Mouse (Mus musculus): ENCODE data around the gene Tgfbr3. TPM values are rescaled to one million over a fixed set of nuclear protein-coding genes. Genes with fewer than 3 reads are reported as not detected.

Tgfbr3 gene
- polyA plus RNA-seq, 1 experiment from 2014 or later = 14.9 TPM

- no peak for ATAC-seq
- H3K9me3 ChIP-seq (ENCODE audit: control insufficient read depth, low read length) = no peaks in the 10 kb centered on the region
- WGBS = 63% methylated on average over 9 of the region's 9 CpGs
- H3K27ac ChIP-seq (ENCODE audit: low read length) = no peak overlapping the region
- no peaks in the 10 kb centered on the region for H3K36me3 ChIP-seq (ENCODE audit: control insufficient read depth, insufficient read depth, low read length)
- peaks cover 5% of the 10 kb centered on the region for H3K4me1 ChIP-seq (ENCODE audit: control insufficient read depth, insufficient read depth, low read length)
- H3K27me3 ChIP-seq (replicated peaks; ENCODE audit: control insufficient read depth, insufficient read depth, low read length) = no peaks in the 10 kb centered on the region
- no peak overlapping the region for H3K9ac ChIP-seq (ENCODE audit: low read depth, low read length)
- H3K4me3 ChIP-seq (ENCODE audit: low read length) = no peak overlapping the region
- no peak overlapping the region for H3K4me2 ChIP-seq (ENCODE audit: low read depth, low read length)
These were observed 145.1 kb downstream of the Tgfbr3 start for GRCm38 (mm10) chr5:107144263-107144843.

- no peaks in the 10 kb centered on the region for H3K27me3 ChIP-seq (replicated peaks; ENCODE audit: control insufficient read depth, insufficient read depth, low read length)
- H3K4me2 ChIP-seq (ENCODE audit: low read depth, low read length) = no peak overlapping the region
- H3K4me3 ChIP-seq (ENCODE audit: low read length) = no peak overlapping the region
- H3K9ac ChIP-seq (ENCODE audit: low read depth, low read length) = no peak overlapping the region
- no peaks in the 10 kb centered on the region for H3K9me3 ChIP-seq (ENCODE audit: control insufficient read depth, low read length)
- ATAC-seq = no peak
- no peak overlapping the region for H3K27ac ChIP-seq (ENCODE audit: low read length)
- peaks cover 5% of the 10 kb centered on the region for H3K4me1 ChIP-seq (ENCODE audit: control insufficient read depth, insufficient read depth, low read length)
- WGBS = 85% methylated on average over 5 of the region's 5 CpGs
- no peaks in the 10 kb centered on the region for H3K36me3 ChIP-seq (ENCODE audit: control insufficient read depth, insufficient read depth, low read length)
These were observed 146.0 kb downstream of the Tgfbr3 start for GRCm38 (mm10) chr5:107143406-107143805.

GRCm38 (mm10) chr5:107142791-107143190 is 146.6 kb downstream of the Tgfbr3 start:
- Histone ChIP-seq H3K4me3 (ENCODE audit: low read length) (no peak overlapping the region), H3K27me3 (replicated peaks; ENCODE audit: control insufficient read depth, insufficient read depth, low read length) (no peaks in the 10 kb centered on the region), H3K9me3 (ENCODE audit: control insufficient read depth, low read length) (no peaks in the 10 kb centered on the region), H3K36me3 (ENCODE audit: control insufficient read depth, insufficient read depth, low read length) (no peaks in the 10 kb centered on the region), H3K4me1 (ENCODE audit: control insufficient read depth, insufficient read depth, low read length) (no peaks in the 10 kb centered on the region), H3K27ac (ENCODE audit: low read length) (no peak overlapping the region), H3K9ac (ENCODE audit: low read depth, low read length) (no peak overlapping the region), H3K4me2 (ENCODE audit: low read depth, low read length) (no peak overlapping the region)
- 83% methylated on average over 5 of the region's 5 CpGs for WGBS
- no peak for ATAC-seq

GRCm38 (mm10) chr5:107141375-107141774 is 148.1 kb downstream of the Tgfbr3 start:
- H3K27me3 ChIP-seq (replicated peaks; ENCODE audit: control insufficient read depth, insufficient read depth, low read length) = no peaks in the 10 kb centered on the region
- WGBS = 84% methylated on average over 5 of the region's 5 CpGs
- no peak overlapping the region for H3K4me2 ChIP-seq (ENCODE audit: low read depth, low read length)
- H3K4me1 ChIP-seq (ENCODE audit: control insufficient read depth, insufficient read depth, low read length) = no peaks in the 10 kb centered on the region
- no peak overlapping the region for H3K4me3 ChIP-seq (ENCODE audit: low read length)
- H3K9me3 ChIP-seq (ENCODE audit: control insufficient read depth, low read length) = no peaks in the 10 kb centered on the region
- H3K9ac ChIP-seq (ENCODE audit: low read depth, low read length) = no peak overlapping the region
- H3K36me3 ChIP-seq (ENCODE audit: control insufficient read depth, insufficient read depth, low read length) = no peaks in the 10 kb centered on the region
- ATAC-seq = no peak
- no peak overlapping the region for H3K27ac ChIP-seq (ENCODE audit: low read length)

GRCm38 (mm10) chr5:107139800-107140651 is 149.4 kb downstream of the Tgfbr3 start:
- H3K4me2 ChIP-seq (ENCODE audit: low read depth, low read length) = no peak overlapping the region
- no peaks in the 10 kb centered on the region for H3K9me3 ChIP-seq (ENCODE audit: control insufficient read depth, low read length)
- no peak overlapping the region for H3K27ac ChIP-seq (ENCODE audit: low read length)
- no peak for ATAC-seq
- H3K27me3 ChIP-seq (replicated peaks; ENCODE audit: control insufficient read depth, insufficient read depth, low read length) = no peaks in the 10 kb centered on the region
- no peaks in the 10 kb centered on the region for H3K4me1 ChIP-seq (ENCODE audit: control insufficient read depth, insufficient read depth, low read length)
- H3K4me3 ChIP-seq (ENCODE audit: low read length) = no peak overlapping the region
- 77% methylated on average over 11 of the region's 11 CpGs for WGBS
- H3K36me3 ChIP-seq (ENCODE audit: control insufficient read depth, insufficient read depth, low read length) = no peaks in the 10 kb centered on the region
- no peak overlapping the region for H3K9ac ChIP-seq (ENCODE audit: low read depth, low read length)

- Histone ChIP-seq H3K4me3 (ENCODE audit: low read length) (no peak overlapping the region), H3K4me1 (ENCODE audit: control insufficient read depth, insufficient read depth, low read length) (no peaks in the 10 kb centered on the region), H3K27me3 (replicated peaks; ENCODE audit: control insufficient read depth, insufficient read depth, low read length) (no peaks in the 10 kb centered on the region), H3K27ac (ENCODE audit: low read length) (no peak overlapping the region), H3K9ac (ENCODE audit: low read depth, low read length) (no peak overlapping the region), H3K36me3 (ENCODE audit: control insufficient read depth, insufficient read depth, low read length) (no peaks in the 10 kb centered on the region), H3K9me3 (ENCODE audit: control insufficient read depth, low read length) (no peaks in the 10 kb centered on the region), H3K4me2 (ENCODE audit: low read depth, low read length) (no peak overlapping the region)
- 89% methylated on average over 2 of the region's 2 CpGs for WGBS
- no peak for ATAC-seq
These were observed 156.1 kb downstream of the Tgfbr3 start for GRCm38 (mm10) chr5:107133336-107133735.

GRCm38 (mm10) chr5:107132231-107132630 is 157.2 kb downstream of the Tgfbr3 start:
- Histone ChIP-seq H3K4me3 (ENCODE audit: low read length) (no peak overlapping the region), H3K27me3 (replicated peaks; ENCODE audit: control insufficient read depth, insufficient read depth, low read length) (no peaks in the 10 kb centered on the region), H3K27ac (ENCODE audit: low read length) (no peak overlapping the region), H3K4me2 (ENCODE audit: low read depth, low read length) (no peak overlapping the region), H3K9me3 (ENCODE audit: control insufficient read depth, low read length) (no peaks in the 10 kb centered on the region), H3K9ac (ENCODE audit: low read depth, low read length) (no peak overlapping the region), H3K4me1 (ENCODE audit: control insufficient read depth, insufficient read depth, low read length) (no peaks in the 10 kb centered on the region), H3K36me3 (ENCODE audit: control insufficient read depth, insufficient read depth, low read length) (no peaks in the 10 kb centered on the region)
- WGBS = 54% methylated on average over 8 of the region's 8 CpGs
- ATAC-seq = no peak

GRCm38 (mm10) chr5:107129304-107129703 is 160.1 kb downstream of the Tgfbr3 start:
- ATAC-seq = no peak
- no peak overlapping the region for H3K9ac ChIP-seq (ENCODE audit: low read depth, low read length)
- H3K27ac ChIP-seq (ENCODE audit: low read length) = no peak overlapping the region
- no peak overlapping the region for H3K4me2 ChIP-seq (ENCODE audit: low read depth, low read length)
- H3K4me3 ChIP-seq (ENCODE audit: low read length) = no peak overlapping the region
- H3K36me3 ChIP-seq (ENCODE audit: control insufficient read depth, insufficient read depth, low read length) = no peaks in the 10 kb centered on the region
- H3K4me1 ChIP-seq (ENCODE audit: control insufficient read depth, insufficient read depth, low read length) = no peaks in the 10 kb centered on the region
- no peaks in the 10 kb centered on the region for H3K27me3 ChIP-seq (replicated peaks; ENCODE audit: control insufficient read depth, insufficient read depth, low read length)
- H3K9me3 ChIP-seq (ENCODE audit: control insufficient read depth, low read length) = no peaks in the 10 kb centered on the region
- 63% methylated on average over 5 of the region's 5 CpGs for WGBS

- no peak for ATAC-seq
- 51% methylated on average over 7 of the region's 7 CpGs for WGBS
- Histone ChIP-seq H3K9ac (ENCODE audit: low read depth, low read length) (no peak overlapping the region), H3K9me3 (ENCODE audit: control insufficient read depth, low read length) (no peaks in the 10 kb centered on the region), H3K27me3 (replicated peaks; ENCODE audit: control insufficient read depth, insufficient read depth, low read length) (no peaks in the 10 kb centered on the region), H3K4me2 (ENCODE audit: low read depth, low read length) (no peak overlapping the region), H3K36me3 (ENCODE audit: control insufficient read depth, insufficient read depth, low read length) (no peaks in the 10 kb centered on the region), H3K4me3 (ENCODE audit: low read length) (no peak overlapping the region), H3K4me1 (ENCODE audit: control insufficient read depth, insufficient read depth, low read length) (0 out of 2 replicates have a peak, but pooled peaks cover 3% of the 10 kb centered on the region), H3K27ac (ENCODE audit: low read length) (no peak overlapping the region)
These were observed 162.9 kb downstream of the Tgfbr3 start for GRCm38 (mm10) chr5:107126561-107126960.
